Mouse (Mus musculus) heart, postnatal 14 days (tissue): Measurements from ENCODE around the gene Spic. TPM values are rescaled to one million over a fixed set of nuclear protein-coding genes. Genes with fewer than 3 reads are reported as not detected.
A peak's percentile ranks its signal among the peaks of the same experiment; 100 is the strongest.
"Not testable (repeated sequence)": the region's sequence is repeated elsewhere in the genome, so short reads cannot be mapped to it uniquely, and the experiment has no call there.

Source experiments
- DNase-seq, 2 experiments: peaks; one replicate each; pipeline ENCODE4 v3.0.0; 2021 to 2022
- intact Hi-C: fragments of 180-260 bp; cut with DNase I; formaldehyde crosslinking; loops from one replicate; pipeline ENCODE4 v1.15.1; 2025
- total RNA-seq, 2 experiments: library from RNA; stranded (reverse); gene quantifications; 2 replicates each; pipeline ENCODE4 v1.2.3; 2021

Spic gene
- total RNA-seq, 2 experiments from 2014 or later, result 0.27 TPM; not detected in 1

- intact Hi-C loops, result loop anchor here (10.0 kb wide), 1 partner anchor 219 kb away; no protein-coding TSS in a partner anchor
Observed at GRCm38 (mm10) chr10:88663856-88664255, 21.0 kb downstream of the Spic start.

GRCm38 (mm10) chr10:88658918-88659317 lies 25.9 kb downstream of the Spic start:
- intact Hi-C loops, result no loop called here
- no peak for DNase-seq

More at GRCm38 (mm10) chr10:88663856-88664255, 21.0 kb downstream of the Spic start:
- not testable (repeated sequence) for DNase-seq

- intact Hi-C loops, result no loop called here
- peak; percentile 12 to 24 for DNase-seq
Observed at GRCm38 (mm10) chr10:88645448-88645847, 39.4 kb downstream of the Spic start.

GRCm38 (mm10) chr10:88631330-88631953 lies 53.4 kb downstream of the Spic start:
- no peak for DNase-seq
- intact Hi-C loops, result no loop called here

- intact Hi-C loops, result no loop called here
- no peak for DNase-seq
Observed at GRCm38 (mm10) chr10:88630663-88631329, 54.0 kb downstream of the Spic start.

- no peak for DNase-seq
- intact Hi-C loops, result no loop called here
Observed at GRCm38 (mm10) chr10:88627052-88627451, 57.8 kb downstream of the Spic start.

- intact Hi-C loops, result no loop called here
Observed at GRCm38 (mm10) chr10:88626176-88626575, 58.6 kb downstream of the Spic start.

More at GRCm38 (mm10) chr10:88626176-88626575, 58.6 kb downstream of the Spic start:
- no peak for DNase-seq

Other genes with a start within 250 kb of the Spic start
- not detected for gene Sycp3, start 225.4 kb downstream of the Spic start, total RNA-seq
- 100 to 1,000 TPM; 252 to 257 TPM for gene Chpt1, start 180.9 kb downstream of the Spic start, total RNA-seq
- under 1 TPM; 0.19 to 0.20 TPM for gene Mybpc1, start 79.9 kb downstream of the Spic start, total RNA-seq
- gene Arl1, start 45.8 kb upstream of the Spic start, total RNA-seq, result 10 to 100 TPM; 76.3 to 78.2 TPM
- gene Utp20, start 141.8 kb upstream of the Spic start, total RNA-seq, result 10 to 100 TPM in 1 of 2 experiments, 1 to 10 TPM in 1; 8.3 to 11.8 TPM
- gene Slc5a8, start 201.0 kb upstream of the Spic start, total RNA-seq, result under 1 TPM; 0.05 to 0.17 TPM